Mouse (Mus musculus) hindbrain, postnatal 0 days (tissue): Measurements from ENCODE around the gene Ier2. TPM values are rescaled to one million over a fixed set of nuclear protein-coding genes. Genes with fewer than 3 reads are reported as not detected.

Experiments
- ATAC-seq: fragments of 200-750 bp; cut with Nextera tagmentation; 2 replicates; pipeline ENCODE4 v1.8.0; 2017; ENCODE audit warnings: mild to moderate bottlenecking, moderate TSS enrichment, moderate library complexity
- DNase-seq: peaks from one replicate; pipeline ENCODE4 v3.0.0-alpha.2; 2015; ENCODE audit warnings: low spot score
- H3K27ac ChIP-seq: fragments of 300-500 bp; sonication (generic); 2 replicates; pipeline ENCODE4 v1.5.1; 2014; ENCODE audit warnings: mild to moderate bottlenecking
- H3K27me3 ChIP-seq: fragments of 300-500 bp; sonication (generic); 2 replicates; pipeline ENCODE4 v1.6.1; 2014; ENCODE audit warnings: low read length, mixed read lengths; ENCODE audit not compliant: insufficient read depth
- H3K36me3 ChIP-seq: fragments of 300-500 bp; sonication (generic); 2 replicates; pipeline ENCODE4 v1.6.1; 2014; ENCODE audit warnings: low read length, mixed read lengths; ENCODE audit not compliant: insufficient read depth
- H3K4me1 ChIP-seq: fragments of 300-500 bp; sonication (generic); 2 replicates; pipeline ENCODE4 v1.6.1; 2014; ENCODE audit warnings: antibody characterized with exemption, low read length, mixed read lengths; ENCODE audit not compliant: insufficient read depth
- H3K4me2 ChIP-seq: fragments of 300-500 bp; sonication (generic); 2 replicates; pipeline ENCODE4 v1.6.1; 2014; ENCODE audit warnings: low read depth, mild to moderate bottlenecking, low read length, moderate library complexity, mixed read lengths
- H3K4me3 ChIP-seq: fragments of 300-500 bp; sonication (generic); 2 replicates; pipeline ENCODE4 v1.5.1; 2014; ENCODE audit warnings: low read length
- H3K9ac ChIP-seq: fragments of 300-500 bp; sonication (generic); replicated peaks from 2 replicates; pipeline ENCODE4 v1.6.1; 2014; ENCODE audit warnings: mild to moderate bottlenecking, low read length, moderate library complexity, mixed read lengths
- H3K9me3 ChIP-seq: fragments of 300-500 bp; sonication (generic); 2 replicates; pipeline ENCODE4 v1.6.1; 2016; ENCODE audit warnings: low read length, mixed read lengths
- CTCF ChIP-seq: IDR thresholded peaks from 2 replicates; pipeline ENCODE4 v1.5.1; 2016; ENCODE audit warnings: antibody characterized with exemption, control low read depth, low read depth
- WGBS: fragments of 180-500 bp; shearing (Covaris S2); extraction: QIAGEN DNeasy Blood & Tissue Kit; methylation state at CpG from one replicate; pipeline ENCODE4 v1.1.7; 2014; 5-methylcytosine and 5-hydroxymethylcytosine counted together
- polyA plus RNA-seq: library from polyadenylated mRNA; unstranded; fragments of >200 nt; fragmentation: Nextera tagmentation; extraction: Ambion mirVana; gene quantifications from 2 replicates; pipeline ENCODE4 v1.2.1, GENCODE M21; 2015
- total RNA-seq: library from RNA; depleted of rRNA; stranded (reverse); fragments of >200 nt; gene quantifications from 2 replicates; pipeline ENCODE4 v1.2.3, GENCODE M21; 2014

Ier2 gene
- total and polyA plus RNA-seq, 2 experiments from 2014 or later = 12.5 to 20.9 TPM

DNA sequence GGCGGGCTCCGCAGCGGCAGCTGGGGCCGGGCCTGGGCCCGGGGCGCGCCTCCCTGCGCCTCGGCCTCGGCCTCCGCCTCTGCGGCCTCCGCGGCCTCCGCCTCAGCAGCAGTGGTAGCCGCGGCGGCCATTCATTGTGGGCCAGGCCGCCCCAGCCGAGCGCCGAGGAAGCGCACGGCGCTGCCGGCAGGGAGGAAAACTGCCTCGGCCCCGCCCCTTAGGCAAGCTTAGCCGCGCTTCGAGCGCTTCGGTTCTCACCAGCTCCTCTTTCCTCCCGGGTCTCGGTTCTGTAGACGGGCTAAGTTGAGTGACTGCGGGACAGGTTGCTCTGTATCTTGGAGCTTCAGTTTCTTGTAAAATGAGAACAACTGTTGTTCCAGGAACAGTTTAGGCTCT is 25.1 kb upstream of the Ier2 start, which contains the start of gene Nacc1:
Gene Nacc1 (minus strand): TSS at position 158 of the 396 bp plus-strand sequence.
- WGBS = under 1% methylated on average over 36 of the region's 37 CpGs
- ATAC-seq (peak; percentile 81), DNase-seq (peak; percentile 95)
- peak within 1 kb of the TSS; percentile 100 for H3K4me3 ChIP-seq
- peaks cover 8% of the 10 kb centered on the region for H3K36me3 ChIP-seq
- H3K4me2 ChIP-seq = peak within 1 kb of the TSS; percentile 94
- H3K9ac ChIP-seq = peak within 1 kb of the TSS; percentile 100
- TF ChIP-seq CTCF = no peak
- H3K9me3 ChIP-seq = no peaks in the 10 kb centered on the region
- H3K4me1 ChIP-seq = peaks cover 22% of the 10 kb centered on the region
- H3K27me3 ChIP-seq = no peaks in the 10 kb centered on the region
- peak within 1 kb of the TSS; percentile 89 for H3K27ac ChIP-seq

DNA sequence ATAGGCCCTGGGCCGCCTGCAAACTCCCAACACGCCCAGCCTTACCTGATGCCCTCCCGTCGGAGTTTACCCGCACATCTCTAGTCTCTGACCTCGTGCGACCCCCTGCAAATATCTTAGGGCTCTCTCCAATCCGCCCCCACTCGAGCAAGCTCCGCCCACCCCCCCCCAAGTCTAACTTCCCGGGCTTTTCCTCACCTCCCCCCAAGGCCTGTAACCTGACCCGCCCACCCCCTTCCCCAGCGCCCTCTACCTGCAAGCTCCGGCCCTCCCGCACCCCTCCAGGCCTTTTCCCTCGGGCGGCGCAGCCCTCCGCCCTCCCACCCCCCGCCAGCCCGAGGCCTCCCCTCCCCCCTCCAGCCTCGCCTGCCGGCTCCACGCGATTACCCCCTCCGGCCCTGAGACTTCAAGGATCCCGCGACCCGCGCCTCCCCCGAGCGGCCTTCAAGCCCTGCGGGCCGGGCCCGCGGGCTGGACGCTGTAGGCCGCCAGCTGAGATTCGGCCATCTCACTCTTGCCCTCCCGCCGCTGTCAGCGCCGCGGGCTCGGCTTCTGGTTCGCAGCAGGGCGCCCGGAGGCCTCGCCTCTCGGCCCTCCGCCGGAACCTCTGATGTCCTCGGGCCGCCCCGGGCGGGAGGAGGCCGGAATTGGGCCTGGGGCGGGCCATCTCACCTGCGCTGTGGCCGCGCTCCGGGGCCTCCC is 24.5 kb upstream of the Ier2 start:
- Histone ChIP-seq H3K36me3 (peaks cover 3% of the 10 kb centered on the region), H3K27ac (peak overlapping the region; percentile 89), H3K4me2 (peak overlapping the region; percentile 94), H3K9me3 (no peaks in the 10 kb centered on the region), H3K9ac (peak overlapping the region; percentile 100), H3K27me3 (no peaks in the 10 kb centered on the region), H3K4me1 (peaks cover 22% of the 10 kb centered on the region), H3K4me3 (peak overlapping the region; percentile 100)
- DNase-seq (peak; percentile 47), ATAC-seq (peak; percentile 30)
- TF ChIP-seq CTCF = no peak
- 1% methylated on average over 46 of the region's 62 CpGs for WGBS

DNA sequence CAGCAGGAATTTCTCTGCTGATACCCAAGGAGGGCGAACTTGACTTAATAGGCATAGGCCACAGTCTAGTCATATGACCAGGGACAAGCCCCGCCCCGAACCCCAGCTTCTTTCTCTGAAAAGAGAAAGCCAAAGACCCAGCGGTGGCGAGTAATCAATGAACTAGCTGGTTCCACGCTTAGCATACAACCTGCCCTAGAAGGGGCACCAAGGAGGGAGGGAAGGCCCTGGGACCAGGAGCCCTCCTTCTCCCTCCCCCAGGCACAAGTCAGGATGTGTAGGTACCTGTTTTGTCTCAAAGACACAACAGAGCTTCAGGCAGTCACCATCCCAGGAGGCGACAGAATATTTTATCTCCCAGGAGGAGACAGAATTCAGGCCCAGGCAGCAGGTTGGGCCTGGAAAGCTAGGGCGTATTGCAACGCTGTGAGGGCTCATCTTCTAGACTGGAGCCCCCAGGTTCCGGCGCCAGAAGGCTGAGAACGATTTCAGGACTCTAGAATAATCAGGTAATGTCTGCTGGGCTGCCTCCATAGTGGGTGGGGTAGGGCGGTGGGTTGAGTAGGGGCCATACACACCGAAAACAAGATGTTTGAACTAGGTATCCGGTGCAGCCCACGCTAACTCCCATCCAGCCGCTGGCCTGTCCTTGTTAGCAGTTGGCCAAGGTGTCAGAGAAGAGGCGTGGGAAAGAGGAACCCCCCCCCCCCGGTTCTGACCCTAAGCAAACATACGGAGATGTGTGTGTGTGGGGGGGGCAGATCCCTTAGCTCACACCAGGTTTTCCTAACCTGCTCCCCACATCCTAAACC is 23.7 kb upstream of the Ier2 start, which contains the start of gene Trmt1:
Gene Trmt1 (plus strand): TSS at position 117 of the 812 bp plus-strand sequence.
- Histone ChIP-seq H3K4me1 (peaks cover 22% of the 10 kb centered on the region), H3K27ac (peak within 1 kb of the TSS; percentile 89), H3K27me3 (no peaks in the 10 kb centered on the region), H3K9ac (peak within 1 kb of the TSS; percentile 100), H3K4me2 (peak within 1 kb of the TSS; percentile 94), H3K9me3 (no peaks in the 10 kb centered on the region), H3K4me3 (peak within 1 kb of the TSS; percentile 100), H3K36me3 (no peaks in the 10 kb centered on the region)
- 6% methylated on average over 20 of the region's 20 CpGs for WGBS
- DNase-seq (peak; percentile 52), ATAC-seq (no peak)
- no peak for TF ChIP-seq CTCF

GRCm38 (mm10) chr8:84684537-84684936 is 21.9 kb upstream of the Ier2 start:
- Histone ChIP-seq H3K27ac (peak overlapping the region; percentile 41; the same call in 1 of the 2 replicates), H3K4me2 (no peak overlapping the region), H3K9ac (no peak overlapping the region), H3K4me1 (peaks cover 22% of the 10 kb centered on the region), H3K9me3 (no peaks in the 10 kb centered on the region), H3K4me3 (no peak overlapping the region), H3K27me3 (no peaks in the 10 kb centered on the region), H3K36me3 (no peaks in the 10 kb centered on the region)
- ATAC-seq (no peak), DNase-seq (peak; percentile 58)
- no peak for TF ChIP-seq CTCF
- 10% methylated on average over 3 of the region's 3 CpGs for WGBS

- DNase-seq = no peak
- Histone ChIP-seq H3K9ac (no peak overlapping the region), H3K27me3 (no peaks in the 10 kb centered on the region), H3K4me2 (no peak overlapping the region), H3K9me3 (no peaks in the 10 kb centered on the region), H3K4me3 (no peak overlapping the region), H3K27ac (no peak overlapping the region), H3K36me3 (no peaks in the 10 kb centered on the region), H3K4me1 (peaks cover 18% of the 10 kb centered on the region)
- TF ChIP-seq CTCF = no peak
- WGBS = 89% methylated on average over 2 of the region's 2 CpGs
- ATAC-seq = no peak
These were observed 19.6 kb upstream of the Ier2 start for GRCm38 (mm10) chr8:84682257-84682656.

DNA sequence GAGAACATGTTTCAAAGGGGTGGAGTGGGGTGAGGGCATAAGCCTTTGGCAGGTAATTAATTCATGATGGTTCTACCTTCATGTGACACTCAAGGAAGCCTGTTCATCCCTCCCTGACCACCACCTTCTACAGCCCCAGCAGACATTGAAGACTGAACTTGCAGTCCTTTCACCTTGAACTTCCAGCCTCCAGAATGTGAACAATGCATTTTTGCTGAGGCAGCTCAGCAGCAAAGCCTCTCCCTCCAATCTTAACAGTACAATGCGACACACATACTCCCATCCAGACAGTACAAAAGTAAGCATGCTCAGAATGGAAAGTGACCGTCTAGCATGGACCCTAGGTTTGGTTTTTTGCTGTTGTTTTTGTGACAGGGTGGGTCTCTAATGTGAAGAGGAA is 18.8 kb upstream of the Ier2 start:
- no peak overlapping the region for H3K9ac ChIP-seq
- no peaks in the 10 kb centered on the region for H3K36me3 ChIP-seq
- H3K27ac ChIP-seq = no peak overlapping the region
- no peaks in the 10 kb centered on the region for H3K9me3 ChIP-seq
- ATAC-seq (no peak), DNase-seq (no peak)
- peaks cover 18% of the 10 kb centered on the region for H3K4me1 ChIP-seq
- H3K4me3 ChIP-seq = no peak overlapping the region
- no peak for TF ChIP-seq CTCF
- WGBS = 73% methylated on average over 2 of the region's 2 CpGs
- no peaks in the 10 kb centered on the region for H3K27me3 ChIP-seq
- no peak overlapping the region for H3K4me2 ChIP-seq
